ENCODE assay signal across 25 mouse cellular contexts in genomic region chr2:131687449-131687848, GRCm38 (mm10).
DNase-seq lines count a peak whose midpoint lies in the region; ATAC-seq and TF ChIP-seq lines count a peak whose summit lies in the region.
"Had no signal": no experiment of that assay in that cellular context is flagged by ENCODE, and none has a peak within 500 bp of the region (broad histone marks: within the 10 kb centered on the region; RNA-seq: fewer than 3 reads in every experiment).

No protein-coding gene starts in this region.

- no peaks in the 10 kb centered on the region for H3K9me3 ChIP-seq in heart, embryonic 12.5 days (replicated peaks)
- H3K9me3 ChIP-seq in heart, postnatal 0 days (replicated peaks; ENCODE audit: control insufficient read depth, low read length): no peaks in the 10 kb centered on the region
- H3K9me3 ChIP-seq: embryonic facial prominence, embryonic 12.5 days; forebrain, embryonic 10.5 days; forebrain, embryonic 15.5 days; limb, embryonic 10.5 days; limb, embryonic 15.5 days; liver, embryonic 13.5 days; midbrain, embryonic 13.5 days; stomach, embryonic 15.5 days had no signal

- H3K4me2 ChIP-seq in heart, embryonic 12.5 days: no peak overlapping the region
- no peak overlapping the region for H3K4me2 ChIP-seq in heart, postnatal 0 days (ENCODE audit: low read depth, low read length)
- H3K4me2 ChIP-seq: embryonic facial prominence, embryonic 12.5 days; forebrain, embryonic 15.5 days; hindbrain, embryonic 14.5 days; limb, embryonic 15.5 days; liver, embryonic 13.5 days; midbrain, embryonic 13.5 days; stomach, embryonic 15.5 days had no signal

- TF ChIP-seq EP300 in heart, postnatal 0 days (IDR thresholded peaks at IDR 0.05; ENCODE audit: low read depth): no peak

- no peak for ATAC-seq in heart, embryonic 12.5 days (ENCODE audit: insufficient number of reproducible peaks, low FRiP score)
- no peak for ATAC-seq in heart, postnatal 0 days (ENCODE audit: insufficient read depth, low read depth)
- ATAC-seq: forebrain, embryonic 15.5 days; intestine, postnatal 0 days; midbrain, embryonic 13.5 days had no signal

- no peak overlapping the region for H3K9ac ChIP-seq in heart, embryonic 12.5 days
- no peak overlapping the region for H3K9ac ChIP-seq in heart, postnatal 0 days (replicated peaks; ENCODE audit: low read depth, low read length)
- H3K9ac ChIP-seq: embryonic facial prominence, embryonic 12.5 days; forebrain, embryonic 15.5 days; hindbrain, embryonic 14.5 days; limb, embryonic 15.5 days; liver, embryonic 13.5 days; midbrain, embryonic 13.5 days; stomach, embryonic 15.5 days had no signal

- TF ChIP-seq CTCF in heart, postnatal 0 days (IDR thresholded peaks at IDR 0.05; ENCODE audit: low read depth): no peak
- TF ChIP-seq CTCF in C2C12 (IDR thresholded peaks at IDR 0.05; ENCODE audit: control insufficient read depth, insufficient read depth, insufficient read length): no peak
- TF ChIP-seq CTCF in olfactory bulb, adult 2 months (IDR thresholded peaks at IDR 0.05; ENCODE audit: insufficient read depth, low read depth, low read length): no peak

- 80% methylated on average over 2 of the region's 2 CpGs for WGBS in heart, embryonic 12.5 days
- 70% methylated on average over 2 of the region's 2 CpGs for WGBS in heart, postnatal 0 days
- 79% methylated on average over 2 of the region's 2 CpGs for WGBS in olfactory bulb, adult 2 months

- H3K36me3 ChIP-seq in heart, embryonic 12.5 days: no peaks in the 10 kb centered on the region
- no peaks in the 10 kb centered on the region for H3K36me3 ChIP-seq in heart, postnatal 0 days (replicated peaks; ENCODE audit: control insufficient read depth, insufficient read depth, low read length)
- no peaks in the 10 kb centered on the region for H3K36me3 ChIP-seq in C2C12 (ENCODE audit: control insufficient read depth, insufficient read depth)
- H3K36me3 ChIP-seq: embryonic facial prominence, embryonic 12.5 days; forebrain, embryonic 10.5 days; forebrain, embryonic 15.5 days; limb, embryonic 10.5 days; limb, embryonic 15.5 days; liver, embryonic 13.5 days; midbrain, embryonic 13.5 days; stomach, embryonic 15.5 days had no signal

- TF ChIP-seq POLR2A in olfactory bulb, adult 2 months (IDR thresholded peaks at IDR 0.05; ENCODE audit: insufficient read depth, low read depth, low read length): no peak

- DNase-seq in heart, postnatal 4 days: no peak
- no peak for DNase-seq in heart, postnatal 0 days (ENCODE audit: low spot score)
- DNase-seq in heart, adult 9 months (ENCODE audit: low spot score in 2 of 2): no peak
- no peak for DNase-seq in gastrocnemius, postnatal 10 days
- DNase-seq: adrenal gland, adult 8-10 months; B cell, adult 2 months; cerebellum, adult 8-10 months; embryo, embryonic 11 days; kidney, adult 9 months; liver, embryonic 13.5 days; lung, adult 2 months had no signal

- no peak overlapping the region for H3K4me3 ChIP-seq in heart, embryonic 12.5 days
- no peak overlapping the region for H3K4me3 ChIP-seq in heart, postnatal 0 days (ENCODE audit: low read depth, low read length)
- no peak overlapping the region for H3K4me3 ChIP-seq in C2C12 (ENCODE audit: insufficient read depth, poor library complexity, severe bottlenecking)
- no peak overlapping the region for H3K4me3 ChIP-seq in olfactory bulb, adult 2 months (ENCODE audit: insufficient read depth, low read depth, low read length)
- H3K4me3 ChIP-seq: embryonic facial prominence, embryonic 12.5 days; forebrain, embryonic 10.5 days; forebrain, embryonic 15.5 days; gastrocnemius, adult 2 months; limb, embryonic 10.5 days; limb, embryonic 15.5 days; liver, embryonic 13.5 days; midbrain, embryonic 13.5 days; stomach, embryonic 15.5 days had no signal

- no peak overlapping the region for H3ac ChIP-seq in C2C12 (ENCODE audit: control insufficient read depth, insufficient read length, low read depth)

- H3K79me3 ChIP-seq in C2C12 (ENCODE audit: low read depth): no peaks in the 10 kb centered on the region

- H3K79me2 ChIP-seq in C2C12 (ENCODE audit: control insufficient read depth, insufficient read depth): no peaks in the 10 kb centered on the region

- no peaks in the 10 kb centered on the region for H3K27me3 ChIP-seq in heart, embryonic 12.5 days (replicated peaks)
- no peaks in the 10 kb centered on the region for H3K27me3 ChIP-seq in heart, postnatal 0 days (ENCODE audit: control insufficient read depth, insufficient read depth, low read length)
- H3K27me3 ChIP-seq in C2C12 (ENCODE audit: control insufficient read depth, insufficient read depth, insufficient read length): no peaks in the 10 kb centered on the region
- H3K27me3 ChIP-seq: embryonic facial prominence, embryonic 12.5 days; forebrain, embryonic 15.5 days; limb, embryonic 15.5 days; liver, embryonic 13.5 days; midbrain, embryonic 13.5 days; stomach, embryonic 15.5 days had no signal

- peaks cover 16% of the 10 kb centered on the region for H3K4me1 ChIP-seq in heart, embryonic 12.5 days (replicated peaks)
- peaks cover 30% of the 10 kb centered on the region for H3K4me1 ChIP-seq in heart, postnatal 0 days (ENCODE audit: control insufficient read depth, insufficient read depth)
- 0 out of 2 replicates have a peak, but pooled peaks cover 2% of the 10 kb centered on the region for H3K4me1 ChIP-seq in olfactory bulb, adult 2 months (ENCODE audit: control insufficient read depth, insufficient read depth, low read length)
- H3K4me1 ChIP-seq: embryonic facial prominence, embryonic 12.5 days; forebrain, embryonic 10.5 days; forebrain, embryonic 15.5 days; limb, embryonic 10.5 days; limb, embryonic 15.5 days; liver, embryonic 13.5 days; midbrain, embryonic 13.5 days; stomach, embryonic 15.5 days had no signal

- H3K27ac ChIP-seq in heart, embryonic 12.5 days (ENCODE audit: poor library complexity, severe bottlenecking): peak overlapping the region; percentile 86
- H3K27ac ChIP-seq in heart, postnatal 0 days (ENCODE audit: low read depth): peak overlapping the region; percentile 87
- H3K27ac ChIP-seq in olfactory bulb, adult 2 months (ENCODE audit: insufficient read depth, low read depth, low read length): peak overlapping the region; percentile 78
- H3K27ac ChIP-seq: embryonic facial prominence, embryonic 12.5 days; forebrain, embryonic 10.5 days; forebrain, embryonic 15.5 days; gastrocnemius, adult 2 months; hindbrain, embryonic 14.5 days; limb, embryonic 10.5 days; limb, embryonic 15.5 days; liver, embryonic 13.5 days; macrophage; midbrain, embryonic 13.5 days; stomach, embryonic 15.5 days had no signal

TF ChIP-seq in C2C12, 6 proteins besides CTCF, POLR2A, EP300 and RAD21:
- TF ChIP-seq USF1 (IDR thresholded peaks at IDR 0.05; ENCODE audit: low read depth) (no peak), CEBPB (IDR thresholded peaks at IDR 0.05; ENCODE audit: low read depth) (peak; percentile 35), MAX (IDR thresholded peaks at IDR 0.05) (peak; percentile 84), FOSL1 (IDR thresholded peaks at IDR 0.05; ENCODE audit: insufficient read depth, low read length, poor library complexity, severe bottlenecking) (peak; percentile 80)
TF ChIP-seq in C2C12: peak in this region for 3.
